Mouse (Mus musculus) granulocyte monocyte progenitor cell, adult 5-6 weeks (primary cell): ENCODE measurements around the gene Gimd1. TPM values are rescaled to one million over a fixed set of nuclear protein-coding genes. Genes with fewer than 3 reads are reported as not detected.
A peak's percentile ranks its signal among the peaks of the same experiment; 100 is the strongest.

Experiments
- ATAC-seq: replicated peaks from 2 replicates; pipeline ENCODE4 v1.8.0; 2016; ENCODE audit warnings: mild to moderate bottlenecking, moderate TSS enrichment, inconsistent platforms; ENCODE audit not compliant: poor library complexity, severe bottlenecking
- total RNA-seq, 2 experiments: library from RNA; stranded (forward) in 1 of 2; stranded (reverse) in 1 of 2; fragments of 200-712, 200-1000 nt in 1 of 2; fragments of >200 nt in 1 of 2; fragmentation: Nextera tagmentation in 1 of 2; gene quantifications; 2 replicates each; pipeline ENCODE4 v1.2.3; 2014 to 2017

Gene Gimd1
- not detected in 2 replicates for total RNA-seq (2014; fragmentation: Nextera tagmentation)
- not detected in 2 replicates for total RNA-seq (2017)

DNA sequence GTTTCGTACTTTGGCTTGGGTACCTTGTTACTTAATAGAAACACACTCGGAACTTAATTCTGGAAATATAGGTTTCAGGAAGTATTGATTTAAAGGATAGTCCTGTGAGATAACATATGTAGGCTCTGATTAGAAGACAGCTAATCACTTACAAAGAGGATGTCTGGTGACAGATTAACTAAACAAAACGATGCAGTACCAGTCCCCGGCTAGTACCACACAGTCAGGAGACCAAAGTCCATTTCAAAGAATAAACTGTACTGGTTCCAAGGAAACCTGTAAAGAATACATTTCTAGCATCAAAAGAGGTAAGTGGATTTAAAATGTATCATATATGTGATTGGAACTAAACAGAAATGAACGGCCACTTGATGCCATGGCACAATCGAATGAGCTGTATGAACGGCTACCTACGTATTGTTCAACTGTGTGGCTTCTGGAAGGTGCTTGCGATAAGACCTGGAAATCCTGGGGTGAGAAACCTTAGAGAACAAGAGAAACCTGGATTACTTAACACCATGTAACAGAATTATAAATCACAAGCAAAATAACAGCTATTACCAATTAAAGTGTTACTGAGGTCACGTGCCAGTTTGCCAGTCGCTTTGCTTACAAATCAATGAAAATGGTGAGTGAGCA lies at the start of gene Gimd1:
Gene Gimd1 (plus strand): TSS at position 220 of the 639 bp plus-strand sequence.
- ATAC-seq, result no peak

DNA sequence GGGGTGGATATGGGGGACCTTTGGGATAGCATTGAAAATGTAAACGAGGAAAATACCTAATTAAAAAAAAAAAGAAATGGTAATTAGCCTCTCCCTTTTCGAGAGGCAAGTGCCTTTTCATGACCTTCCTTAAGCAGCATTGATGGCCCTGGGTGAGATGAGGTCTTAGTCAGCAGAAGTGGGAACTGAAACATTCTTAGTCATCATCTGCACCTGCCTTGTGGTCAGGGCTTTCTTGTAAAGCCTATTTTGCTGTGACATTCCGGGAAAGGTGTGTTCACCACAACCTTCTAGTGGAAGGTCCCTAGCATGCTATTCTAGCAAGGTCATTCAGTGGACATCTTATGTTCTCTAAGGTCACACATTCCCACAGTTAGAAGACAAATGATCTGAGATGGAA lies 48.4 kb upstream of the Gimd1 start:
- ATAC-seq, result no peak

DNA sequence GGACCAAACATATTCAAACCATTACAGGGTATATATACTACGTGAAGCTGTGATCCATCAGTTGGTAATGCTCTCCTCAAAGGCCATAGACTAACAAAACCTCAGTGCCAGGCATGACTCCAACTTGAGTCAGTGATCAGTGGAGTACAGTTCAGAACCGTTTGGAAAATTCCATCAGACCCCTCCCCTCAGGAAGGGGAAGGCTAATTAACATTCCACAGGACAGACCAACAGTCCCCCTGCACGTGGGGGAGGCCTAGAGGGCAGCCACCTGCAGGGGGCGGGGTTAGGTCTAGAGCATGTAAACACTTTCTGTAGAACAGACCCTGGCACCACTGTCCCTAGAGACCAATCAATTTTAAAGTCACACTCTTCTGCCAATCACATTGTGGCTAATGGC lies 47.3 kb upstream of the Gimd1 start:
- no peak for ATAC-seq

DNA sequence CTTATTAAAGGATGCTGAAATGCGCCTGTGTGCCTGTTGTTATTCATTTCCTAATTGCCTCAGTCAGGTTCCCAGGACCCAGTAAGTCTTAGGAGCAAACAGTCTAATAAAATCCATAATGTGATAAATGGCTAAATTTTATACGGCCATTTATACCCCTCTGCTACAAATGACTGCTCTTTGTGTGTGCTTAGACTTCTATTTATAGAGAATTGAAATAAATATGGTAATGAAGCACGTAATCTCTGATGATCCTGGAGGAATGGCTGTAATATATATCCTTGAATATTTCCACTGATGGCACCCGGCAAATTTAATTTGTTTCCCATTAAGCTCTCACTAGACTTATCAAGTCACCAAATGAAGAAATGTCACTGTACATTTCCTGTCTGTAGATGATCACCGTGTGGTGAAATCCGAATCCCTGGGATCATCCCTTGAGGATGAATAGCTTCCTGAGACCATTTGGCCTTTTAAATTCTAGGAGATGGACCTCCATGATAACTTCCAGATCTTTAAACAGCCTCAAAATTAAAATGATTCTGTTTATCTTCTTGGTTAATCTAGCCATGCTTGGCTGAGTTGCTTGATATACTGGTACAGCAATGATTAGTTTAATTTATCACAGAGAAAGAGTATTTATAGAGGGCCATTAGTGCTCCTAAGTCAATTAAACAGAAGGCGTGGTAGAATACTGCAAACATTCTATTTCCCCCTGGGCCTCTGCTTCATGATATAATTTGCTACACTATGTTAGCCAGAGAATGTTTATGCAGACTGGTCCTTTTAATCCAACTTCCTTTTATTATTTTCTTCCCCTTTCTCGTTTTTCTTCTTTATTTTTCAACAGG lies 44.3 kb upstream of the Gimd1 start:
- ATAC-seq, result no peak

DNA sequence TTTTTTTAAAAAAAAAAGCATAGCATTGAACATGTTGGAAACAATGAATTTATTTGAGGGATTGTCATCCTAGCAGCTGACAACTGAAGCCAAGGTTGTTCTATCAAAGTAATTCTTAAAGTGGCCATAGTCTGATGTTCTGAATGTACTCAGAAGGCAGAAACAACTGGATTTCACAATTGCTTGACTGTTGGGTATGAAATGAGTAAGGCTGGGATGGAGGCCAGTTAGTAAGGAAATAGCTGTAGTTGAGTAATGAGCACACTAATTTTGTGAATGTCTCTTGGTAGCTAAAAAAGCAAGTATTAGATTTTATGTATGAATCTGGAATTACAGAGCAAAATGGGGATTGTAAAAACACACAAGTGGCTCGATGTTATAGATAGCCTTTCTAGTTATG lies 41.5 kb upstream of the Gimd1 start:
- no peak for ATAC-seq

DNA sequence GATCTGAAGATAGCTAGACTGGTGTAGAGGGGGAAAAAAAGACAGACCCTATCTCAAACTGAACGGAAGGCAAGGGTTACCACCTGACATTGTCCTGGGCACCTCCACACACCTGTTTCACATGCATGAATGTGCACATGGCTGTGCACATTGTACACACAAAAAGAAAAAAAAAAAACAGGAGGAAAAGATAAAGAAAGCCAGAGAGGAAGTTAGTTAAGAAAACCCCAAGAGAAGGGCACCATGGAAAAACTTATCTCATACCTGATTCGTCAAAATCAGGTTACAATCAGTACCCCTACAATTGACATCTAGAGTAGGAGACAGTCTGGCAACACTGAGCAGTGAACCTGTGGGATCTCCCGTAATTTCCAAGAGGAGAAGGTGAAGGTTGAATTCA lies 39.6 kb upstream of the Gimd1 start:
- ATAC-seq, result no peak

DNA sequence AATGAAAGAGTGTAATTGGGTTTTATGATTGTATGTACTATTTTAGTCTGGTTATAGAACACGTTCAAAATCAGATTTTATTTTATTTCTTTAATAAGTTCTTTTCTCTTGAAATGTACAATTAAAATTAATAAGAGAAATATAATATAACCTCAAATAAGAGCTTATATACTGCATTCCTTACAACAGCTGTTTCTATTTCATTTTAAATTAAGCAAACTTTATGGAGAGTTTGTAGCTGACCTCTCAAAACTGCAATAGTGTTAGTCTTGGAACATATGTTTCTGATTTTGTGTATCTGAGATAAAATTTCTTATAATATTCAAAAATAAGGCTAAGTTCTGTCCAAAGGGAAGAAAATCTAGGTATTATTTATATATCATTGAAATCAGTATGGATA lies 39.0 kb upstream of the Gimd1 start:
- ATAC-seq, result no peak

DNA sequence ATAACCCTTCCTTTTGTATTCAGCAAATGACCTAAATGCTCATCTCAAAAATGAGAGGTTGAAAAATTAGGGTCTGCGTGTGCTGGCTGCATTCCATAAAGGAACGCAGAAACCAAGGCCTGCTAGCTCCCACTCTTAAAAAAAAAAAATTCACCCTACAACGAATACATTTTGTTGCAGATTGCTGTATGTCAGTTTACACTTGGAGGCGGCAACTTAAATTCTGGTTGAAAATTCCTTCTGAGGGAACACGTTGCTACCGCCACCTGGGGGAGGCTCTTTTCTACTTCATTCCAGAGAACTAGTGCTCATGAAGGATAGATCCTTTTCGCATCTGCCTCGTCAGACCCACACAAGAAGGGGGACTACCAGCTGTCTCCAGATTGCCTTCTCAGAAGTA lies 879 bp upstream of the Gimd1 start:
- ATAC-seq, result no peak

DNA sequence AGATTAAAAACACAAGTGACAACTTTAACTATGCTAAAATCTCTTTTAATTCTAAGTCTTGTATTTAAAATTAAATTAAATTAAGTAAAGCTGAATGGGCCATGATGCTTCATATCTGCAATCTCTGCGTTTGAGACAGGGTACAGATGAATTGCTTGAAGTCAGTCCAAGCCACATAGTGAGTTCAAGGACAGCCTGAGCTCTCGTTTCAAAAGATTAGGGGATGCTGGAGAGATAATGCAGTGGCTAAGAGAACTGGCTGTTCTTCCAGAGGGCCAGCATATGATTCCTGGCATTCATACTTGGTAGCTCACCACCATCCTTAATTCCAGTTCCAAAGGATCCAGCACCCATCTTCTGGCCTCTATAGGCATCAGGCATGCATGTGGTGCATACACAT lies 3.6 kb downstream of the Gimd1 start:
- ATAC-seq, result no peak

DNA sequence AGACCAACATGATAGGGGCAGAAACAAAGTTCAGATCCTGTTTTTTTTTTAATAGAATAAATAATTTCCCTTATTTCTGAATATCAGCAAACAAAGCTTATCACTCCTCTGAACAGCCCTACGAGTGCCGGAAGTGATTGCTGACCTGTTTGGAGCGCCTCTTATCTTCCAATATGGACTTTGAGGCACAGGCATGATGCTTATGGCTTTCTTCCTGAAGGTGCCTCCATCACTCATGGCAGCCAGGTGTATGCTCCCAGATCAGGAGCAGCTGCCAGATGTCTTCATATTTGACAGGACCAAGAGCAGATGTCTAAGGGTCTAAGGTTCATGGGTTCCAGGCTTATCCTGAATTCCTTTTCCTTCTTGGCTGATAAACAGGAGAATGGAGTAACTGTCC lies 7.5 kb downstream of the Gimd1 start:
- ATAC-seq, result no peak

DNA sequence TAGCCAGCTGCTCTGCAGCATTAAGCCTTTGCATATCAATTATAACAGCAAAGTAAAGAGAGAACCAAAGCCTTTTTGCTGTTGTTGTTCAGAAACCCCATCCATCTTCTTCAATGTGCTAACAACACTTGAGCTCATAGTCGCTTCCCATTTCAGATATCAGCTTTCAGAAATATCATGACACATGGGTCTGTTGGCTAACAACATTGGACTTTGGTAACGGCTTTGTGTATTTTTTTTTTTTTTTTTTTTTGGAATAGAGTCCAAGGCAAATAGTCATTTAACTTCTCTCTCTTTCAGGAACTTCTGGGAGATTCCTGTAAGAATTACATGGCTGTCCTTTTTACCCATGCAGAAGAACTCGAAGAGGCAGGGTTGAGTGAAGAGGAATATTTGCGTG lies 14.5 kb downstream of the Gimd1 start:
- no peak for ATAC-seq

DNA sequence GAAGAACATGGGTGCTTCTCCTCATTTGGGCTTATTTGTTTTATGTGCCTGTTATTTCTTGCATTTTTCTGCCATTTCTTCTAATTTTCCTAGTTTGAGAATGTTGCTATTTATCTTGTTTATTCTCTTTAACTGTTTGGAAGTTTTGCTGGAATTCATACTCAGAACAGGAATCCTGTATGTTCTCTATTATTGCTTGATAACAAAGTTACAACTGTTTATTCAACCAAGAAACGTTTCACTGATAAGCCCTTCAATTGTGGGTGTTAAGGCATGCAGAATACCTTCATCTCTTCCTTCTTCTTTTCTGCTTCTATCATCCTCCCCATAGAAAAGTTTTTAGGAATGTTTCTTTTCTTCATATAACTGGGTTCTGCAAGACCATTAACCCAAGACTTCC lies 17.2 kb downstream of the Gimd1 start:
- ATAC-seq, result no peak

DNA sequence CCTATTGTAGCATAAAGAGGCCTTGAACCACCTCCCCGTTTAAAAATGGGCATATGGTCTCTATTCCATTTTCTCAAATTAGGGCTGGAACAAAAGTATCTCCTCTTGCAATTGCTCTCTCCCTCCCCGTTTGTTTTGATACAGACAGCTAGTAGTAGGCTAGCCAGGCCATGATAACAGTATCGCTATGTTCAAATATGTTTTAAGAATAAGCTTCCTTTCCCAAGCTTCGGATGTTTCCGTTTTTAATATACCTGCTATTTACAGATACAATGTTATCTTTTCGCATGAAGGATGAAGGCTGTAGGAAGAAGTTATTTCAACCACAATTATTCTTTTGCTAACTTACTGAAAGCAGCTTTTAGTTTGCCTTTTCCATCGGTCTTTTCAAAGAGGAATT lies 19.7 kb downstream of the Gimd1 start:
- no peak for ATAC-seq

DNA sequence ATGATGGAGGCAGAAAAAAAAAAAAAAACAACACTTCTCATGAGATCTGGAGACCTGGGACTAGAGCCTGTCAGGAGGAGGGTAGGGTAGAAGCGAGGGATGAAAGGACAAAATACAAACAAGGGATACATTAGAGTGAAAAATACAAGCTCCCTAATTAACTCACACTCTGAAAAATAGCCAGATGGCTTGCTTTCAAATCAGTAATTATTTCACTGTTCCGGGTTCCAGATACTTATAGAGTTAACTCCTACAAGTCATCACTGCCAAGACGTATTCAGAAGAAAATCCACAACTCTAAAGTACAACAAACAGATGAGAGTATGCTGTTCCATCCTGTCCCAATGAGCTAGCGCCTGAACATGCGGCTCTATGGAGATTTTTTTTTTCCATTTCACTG lies 20.6 kb downstream of the Gimd1 start:
- ATAC-seq, result no peak

DNA sequence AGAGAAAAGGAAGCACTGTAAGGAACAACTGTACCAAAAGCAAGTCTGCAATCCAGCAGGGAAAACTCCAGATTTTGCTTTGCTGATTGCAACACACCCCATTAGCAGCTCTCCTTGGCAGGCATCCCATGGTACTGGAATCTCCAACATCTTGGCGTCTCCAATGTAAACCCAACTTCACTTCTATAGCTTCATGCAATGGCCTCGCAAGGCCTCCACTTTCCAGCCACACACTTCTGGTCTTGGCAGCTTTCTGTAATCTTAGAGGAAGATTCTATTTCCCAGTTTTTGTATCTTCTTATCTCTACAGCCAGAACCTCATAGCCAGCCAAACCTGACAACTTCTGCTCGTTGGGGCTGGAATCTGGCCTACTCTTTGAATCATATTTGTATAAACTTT lies 22.2 kb downstream of the Gimd1 start:
- no peak for ATAC-seq

DNA sequence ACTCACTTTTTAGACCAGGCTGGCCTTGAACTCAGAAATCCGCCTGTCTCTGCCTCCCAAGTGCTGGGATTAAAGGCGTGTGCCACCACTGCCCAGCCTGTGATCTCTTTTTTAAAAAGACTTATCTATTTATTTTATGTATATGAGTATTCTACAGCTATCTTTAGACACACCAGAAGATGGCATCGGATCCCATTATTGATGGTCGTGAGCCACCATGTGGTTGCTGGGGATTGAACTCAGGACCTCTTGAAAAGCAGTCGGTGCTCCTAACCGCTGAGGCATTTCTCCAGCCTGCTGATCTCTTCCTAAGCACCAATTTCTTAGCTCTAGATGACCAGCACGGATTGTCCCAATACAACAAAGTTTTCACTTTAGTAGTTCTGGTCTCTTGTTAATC lies 24.3 kb downstream of the Gimd1 start:
- ATAC-seq, result no peak

DNA sequence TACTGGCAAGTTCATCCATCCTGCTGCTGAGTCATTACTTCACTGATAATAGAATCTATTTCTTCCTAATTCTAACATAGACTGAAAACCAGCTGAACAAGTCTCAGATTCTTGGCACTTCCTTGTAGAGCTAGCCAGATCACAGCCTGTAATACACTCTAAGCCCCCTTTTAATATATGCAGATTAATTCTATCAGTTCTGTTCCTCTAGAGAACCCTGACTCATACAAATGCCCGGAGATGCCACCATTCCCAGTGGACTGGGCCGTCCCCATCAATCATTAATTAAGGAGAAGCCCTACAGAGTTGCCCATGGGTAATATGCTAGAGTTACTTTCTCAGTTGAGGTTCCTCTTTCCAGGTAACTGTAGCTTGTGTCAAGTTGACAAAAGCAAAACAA lies 26.3 kb downstream of the Gimd1 start:
- no peak for ATAC-seq

DNA sequence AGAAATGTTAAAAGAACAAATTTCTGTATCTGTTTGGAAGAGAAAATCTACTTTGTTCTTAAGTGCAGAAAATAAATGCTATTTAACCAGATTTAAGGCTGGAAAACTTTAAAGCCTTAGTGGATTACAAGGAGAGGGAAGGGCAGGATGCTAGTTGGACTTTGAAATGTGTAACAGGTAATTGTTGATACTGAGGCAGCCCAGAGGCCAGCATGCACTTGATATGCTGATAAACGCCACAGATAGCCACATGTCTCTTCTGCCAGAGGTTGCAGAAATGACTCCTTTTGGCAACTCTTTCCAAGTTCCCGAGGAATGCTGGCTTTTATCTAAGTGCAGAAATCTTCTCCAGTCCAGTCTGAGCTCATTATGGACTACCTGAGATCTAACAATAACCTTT lies 47.9 kb downstream of the Gimd1 start:
- no peak for ATAC-seq

DNA sequence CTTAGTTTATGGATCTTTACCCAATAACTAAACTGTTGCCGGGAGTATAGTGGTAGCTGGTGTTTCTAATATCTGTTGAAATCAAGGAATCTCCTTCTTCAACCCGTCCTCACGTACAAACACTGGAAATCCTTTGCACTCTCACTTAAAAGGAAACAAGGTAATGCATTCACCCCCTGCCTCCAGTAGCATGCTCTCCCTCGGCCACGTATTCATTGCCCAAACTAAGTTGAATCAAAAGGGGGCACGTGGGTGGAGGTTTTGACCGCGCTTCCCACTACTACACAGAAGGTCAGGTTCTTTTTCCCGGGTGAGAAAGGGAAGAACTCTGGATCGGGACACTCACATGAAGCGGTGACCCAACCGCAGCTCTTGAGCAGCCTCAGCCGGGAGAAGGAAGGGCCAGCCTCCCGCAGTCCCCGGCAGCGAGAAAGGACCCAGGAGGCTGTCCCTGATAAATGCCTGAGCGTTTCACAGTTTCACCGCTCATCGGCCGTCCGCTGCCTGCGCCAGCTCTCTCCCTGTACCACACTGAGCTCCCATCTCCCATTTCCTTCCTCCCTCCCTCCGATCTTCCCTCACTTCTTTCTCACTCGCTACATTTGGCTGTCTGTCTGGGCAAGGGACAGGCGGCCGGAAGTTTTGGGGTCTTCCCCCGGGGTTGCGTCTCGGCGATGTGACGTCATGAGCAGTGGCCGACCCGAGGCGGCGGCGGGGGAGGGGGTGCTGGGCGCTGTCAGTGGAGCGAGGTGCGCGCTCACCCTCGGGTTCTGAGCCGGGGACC lies 54.0 kb downstream of the Gimd1 start, which contains the start of gene Tbck:
Gene Tbck (plus strand): TSS at position 698 of the 784 bp plus-strand sequence.
- ATAC-seq, result peak; percentile 92

DNA sequence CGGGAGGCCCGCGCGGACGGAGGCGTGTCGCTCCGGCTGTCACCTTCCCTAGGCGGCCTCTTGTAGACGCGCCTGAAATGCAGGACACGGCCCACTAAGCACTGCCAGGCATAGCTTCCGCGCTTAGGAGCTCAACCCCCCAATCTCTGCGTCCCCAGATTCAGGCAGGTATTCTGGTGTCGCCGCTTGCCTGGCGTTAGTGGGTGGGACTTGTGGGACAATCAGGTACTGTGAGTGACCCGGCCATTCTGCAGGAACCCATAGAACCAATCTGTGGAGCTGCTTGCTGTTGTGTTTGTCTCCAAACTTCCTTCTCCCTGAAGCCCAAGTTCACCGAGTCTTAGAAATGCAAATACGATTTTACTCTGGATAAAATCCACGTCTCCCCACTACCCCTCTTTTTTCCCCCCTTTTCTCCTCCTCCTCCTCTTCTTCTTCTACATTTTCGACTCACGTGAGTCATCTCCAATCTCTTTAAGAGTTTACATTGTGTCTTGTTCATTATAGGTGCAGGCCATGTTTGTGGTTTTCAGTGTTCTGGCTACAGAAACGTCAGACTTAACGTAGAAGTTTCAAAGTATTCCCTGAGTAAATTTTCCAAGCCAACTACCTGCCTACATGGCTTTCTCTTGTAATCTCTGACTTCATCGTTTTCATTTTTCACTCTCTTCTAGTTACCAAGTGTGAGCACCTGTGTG lies 54.8 kb downstream of the Gimd1 start, which contains the start of gene Aimp1:
Gene Aimp1 (minus strand): TSS at position 140 of the 698 bp plus-strand sequence.
- ATAC-seq, result no peak
